Mouse (Mus musculus) stomach, embryonic 16.5 days (tissue): ENCODE measurements around the gene Slc25a39. TPM values are rescaled to one million over a fixed set of nuclear protein-coding genes. Genes with fewer than 3 reads are reported as not detected.
"Not testable (repeated sequence)": the region's sequence is repeated elsewhere in the genome, so short reads cannot be mapped to it uniquely, and the experiment has no call there.

Source experiments
- ATAC-seq: fragments of 200-750 bp; cut with Nextera tagmentation; 2 replicates; pipeline ENCODE4 v1.8.0; 2017; ENCODE audit warnings: moderate number of reproducible peaks, moderate TSS enrichment; ENCODE audit not compliant: insufficient read depth, low FRiP score
- H3K27ac ChIP-seq: fragments of 300-500 bp; sonication (generic); 2 replicates; pipeline ENCODE4 v1.5.1; 2014; ENCODE audit warnings: low read length
- H3K27me3 ChIP-seq: fragments of 300-500 bp; sonication (generic); 2 replicates; pipeline ENCODE4 v1.6.1; 2014; ENCODE audit warnings: low read length, control low read depth, mixed read lengths; ENCODE audit not compliant: control insufficient read depth, insufficient read depth
- H3K36me3 ChIP-seq: fragments of 300-500 bp; sonication (generic); 2 replicates; pipeline ENCODE4 v1.6.1; 2014; ENCODE audit warnings: low read length; ENCODE audit not compliant: control insufficient read depth, insufficient read depth
- H3K4me1 ChIP-seq: fragments of 300-500 bp; sonication (generic); 2 replicates; pipeline ENCODE4 v1.6.1; 2014; ENCODE audit warnings: low read length, control low read depth, mixed read lengths; ENCODE audit not compliant: control insufficient read depth, insufficient read depth
- H3K4me2 ChIP-seq: fragments of 300-500 bp; sonication (generic); 2 replicates; pipeline ENCODE4 v1.6.1; 2014; ENCODE audit warnings: low read depth, low read length, mixed read lengths
- H3K4me3 ChIP-seq: fragments of 300-500 bp; sonication (generic); replicated peaks from 2 replicates; pipeline ENCODE4 v1.5.1; 2014; ENCODE audit warnings: mild to moderate bottlenecking, low read length
- H3K9ac ChIP-seq: fragments of 300-500 bp; sonication (generic); 2 replicates; pipeline ENCODE4 v1.6.1; 2014; ENCODE audit warnings: low read length
- H3K9me3 ChIP-seq: fragments of 300-500 bp; sonication (generic); replicated peaks from 2 replicates; pipeline ENCODE4 v1.6.1; 2016; ENCODE audit warnings: low read length, control low read depth; ENCODE audit not compliant: control insufficient read depth
- WGBS: fragments of 180-500 bp; shearing (Covaris S2); extraction: QIAGEN DNeasy Blood & Tissue Kit; methylation state at CpG from one replicate; pipeline ENCODE4 v1.1.7; 2014; 5-methylcytosine and 5-hydroxymethylcytosine counted together
- polyA plus RNA-seq: library from polyadenylated mRNA; unstranded; fragments of >200 nt; fragmentation: Nextera tagmentation; extraction: Ambion mirVana; gene quantifications from 2 replicates; pipeline ENCODE4 v1.2.1, GENCODE M21; 2015

Slc25a39 gene
- polyA plus RNA-seq, 1 experiment from 2014 or later, result 239 TPM

- no peaks in the 10 kb centered on the region for H3K36me3 ChIP-seq
- no peak overlapping the region for H3K27ac ChIP-seq
- no peak for ATAC-seq
- WGBS, result 79% methylated on average over 9 of the region's 9 CpGs
- H3K4me3 ChIP-seq, result no peak overlapping the region
- H3K27me3 ChIP-seq, result peaks cover 9% of the 10 kb centered on the region
- no peaks in the 10 kb centered on the region for H3K9me3 ChIP-seq
- H3K4me2 ChIP-seq, result no peak overlapping the region
- no peak overlapping the region for H3K9ac ChIP-seq
- H3K4me1 ChIP-seq, result peaks cover 26% of the 10 kb centered on the region
These were observed 13.2 kb downstream of the Slc25a39 start for GRCm38 (mm10) chr11:102394421-102395124.

GRCm38 (mm10) chr11:102393719-102394420 lies 13.9 kb downstream of the Slc25a39 start:
- Histone ChIP-seq H3K27me3 (peaks cover 2% of the 10 kb centered on the region; the same call in 1 of the 2 replicates), H3K4me3 (peak overlapping the region; percentile 47), H3K27ac (no peak overlapping the region), H3K36me3 (no peaks in the 10 kb centered on the region), H3K9ac (peak overlapping the region; percentile 55), H3K9me3 (no peaks in the 10 kb centered on the region), H3K4me2 (peak overlapping the region; percentile 96), H3K4me1 (peaks cover 21% of the 10 kb centered on the region)
- WGBS, result 10% methylated on average over 17 of the region's 17 CpGs
- ATAC-seq, result no peak

DNA sequence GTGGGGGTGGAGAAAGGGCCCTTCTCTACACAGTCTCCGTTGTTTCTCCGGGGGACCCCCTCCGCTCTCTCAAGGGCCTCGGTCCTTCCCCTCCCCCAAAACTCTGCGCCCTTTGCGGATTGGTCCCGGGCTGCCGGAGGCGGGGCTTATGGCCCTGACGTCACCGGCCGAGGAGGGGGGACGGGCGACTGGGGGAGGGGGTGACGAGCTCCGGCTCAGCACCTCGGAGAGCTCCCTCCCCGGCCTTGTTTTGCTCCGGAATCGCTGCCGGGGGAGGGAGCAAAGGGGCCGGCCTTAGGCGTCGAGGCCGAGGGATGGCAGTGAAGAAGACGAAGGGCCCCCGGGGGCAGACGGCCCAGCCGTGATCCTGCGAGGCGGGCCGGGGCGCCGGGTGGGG lies 14.5 kb downstream of the Slc25a39 start, which contains the start of gene Rundc3a:
Gene Rundc3a (plus strand): TSS at position 166 of the 397 bp plus-strand sequence.
- no peaks in the 10 kb centered on the region for H3K36me3 ChIP-seq
- WGBS, result under 1% methylated on average over 34 of the region's 34 CpGs
- H3K4me3 ChIP-seq, result peak within 1 kb of the TSS; percentile 47
- no peaks in the 10 kb centered on the region for H3K9me3 ChIP-seq
- peaks cover 19% of the 10 kb centered on the region for H3K4me1 ChIP-seq
- H3K9ac ChIP-seq, result peak within 1 kb of the TSS; percentile 55
- ATAC-seq, result peak; percentile 73
- H3K27me3 ChIP-seq, result no peaks in the 10 kb centered on the region; the same call in 1 of the 2 replicates
- no peak within 1 kb of the TSS for H3K27ac ChIP-seq
- peak within 1 kb of the TSS; percentile 96 for H3K4me2 ChIP-seq

GRCm38 (mm10) chr11:102392441-102393237 lies 15.1 kb downstream of the Slc25a39 start:
- Histone ChIP-seq H3K4me2 (peak overlapping the region; percentile 96), H3K4me3 (peak overlapping the region; percentile 47), H3K9me3 (no peaks in the 10 kb centered on the region), H3K27ac (no peak overlapping the region), H3K4me1 (peaks cover 19% of the 10 kb centered on the region), H3K36me3 (no peaks in the 10 kb centered on the region), H3K27me3 (no peaks in the 10 kb centered on the region; the same call in 1 of the 2 replicates), H3K9ac (no peak overlapping the region)
- ATAC-seq, result peak; percentile 12; the same call in 1 of the 2 replicates
- 18% methylated on average over 15 of the region's 15 CpGs for WGBS

GRCm38 (mm10) chr11:102389436-102389835 lies 18.3 kb downstream of the Slc25a39 start:
- H3K27ac ChIP-seq, H3K9ac ChIP-seq, ATAC-seq, H3K36me3 ChIP-seq, H3K9me3 ChIP-seq, H3K4me3 ChIP-seq, H3K27me3 ChIP-seq, H3K4me2 ChIP-seq: not testable (repeated sequence)
- peaks cover 19% of the 10 kb centered on the region for H3K4me1 ChIP-seq
- WGBS, result 80% methylated on average over 4 of the region's 5 CpGs

GRCm38 (mm10) chr11:102386121-102386520 lies 21.6 kb downstream of the Slc25a39 start:
- no peaks in the 10 kb centered on the region for H3K4me1 ChIP-seq
- no peaks in the 10 kb centered on the region for H3K27me3 ChIP-seq
- H3K36me3 ChIP-seq, result no peaks in the 10 kb centered on the region
- no peak overlapping the region for H3K27ac ChIP-seq
- no peak overlapping the region for H3K4me3 ChIP-seq
- no peak for ATAC-seq
- no peaks in the 10 kb centered on the region for H3K9me3 ChIP-seq
- no peak overlapping the region for H3K9ac ChIP-seq
- H3K4me2 ChIP-seq, result no peak overlapping the region
- 54% methylated on average over 5 of the region's 5 CpGs for WGBS

DNA sequence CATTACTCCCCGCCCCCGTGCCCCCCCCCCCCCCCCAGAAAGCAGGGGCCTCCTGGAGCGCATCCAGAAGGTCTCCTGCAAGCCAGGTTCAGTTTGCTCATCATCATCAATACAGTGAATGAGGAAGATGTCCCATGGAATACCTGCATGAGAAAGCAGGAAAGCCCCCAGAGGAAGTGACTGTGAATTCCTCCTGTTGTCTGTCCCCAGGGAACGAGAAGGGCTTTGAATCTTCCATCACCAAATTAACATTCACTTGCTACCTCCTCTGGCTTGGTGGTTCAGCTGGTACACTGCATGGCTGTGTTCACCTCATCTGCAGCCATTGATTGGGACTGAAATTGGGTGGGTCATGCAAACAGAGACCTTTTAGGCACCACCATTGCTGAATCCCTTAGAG lies 22.7 kb downstream of the Slc25a39 start:
- Histone ChIP-seq H3K4me1 (no peaks in the 10 kb centered on the region), H3K9me3 (no peaks in the 10 kb centered on the region), H3K27me3 (no peaks in the 10 kb centered on the region), H3K27ac (no peak overlapping the region), H3K36me3 (no peaks in the 10 kb centered on the region), H3K4me3 (no peak overlapping the region), H3K9ac (no peak overlapping the region), H3K4me2 (no peak overlapping the region)
- no peak for ATAC-seq
- WGBS, result 53% methylated on average over 4 of the region's 4 CpGs

- Histone ChIP-seq H3K9me3 (no peaks in the 10 kb centered on the region), H3K27ac (no peak overlapping the region), H3K4me2 (no peak overlapping the region), H3K4me1 (no peaks in the 10 kb centered on the region), H3K4me3 (no peak overlapping the region), H3K9ac (no peak overlapping the region), H3K27me3 (no peaks in the 10 kb centered on the region), H3K36me3 (no peaks in the 10 kb centered on the region)
- ATAC-seq, result no peak
- 61% methylated on average over 2 of the region's 2 CpGs for WGBS
These were observed 23.3 kb downstream of the Slc25a39 start for GRCm38 (mm10) chr11:102384418-102384817.
